Mouse (Mus musculus) frontal cortex, postnatal 10 days (tissue): ENCODE measurements around the gene Kir3dl2.
"Not testable (repeated sequence)": the region's sequence is repeated elsewhere in the genome, so short reads cannot be mapped to it uniquely, and the experiment has no call there.

ENCODE experiments used
- DNase-seq, 2 experiments: peaks; one replicate each; pipeline ENCODE4 v3.0.0; 2022; ENCODE audit warnings: low spot score in 2 of 2, mixed read lengths in 1 of 2

The Kir3dl2 gene

DNA sequence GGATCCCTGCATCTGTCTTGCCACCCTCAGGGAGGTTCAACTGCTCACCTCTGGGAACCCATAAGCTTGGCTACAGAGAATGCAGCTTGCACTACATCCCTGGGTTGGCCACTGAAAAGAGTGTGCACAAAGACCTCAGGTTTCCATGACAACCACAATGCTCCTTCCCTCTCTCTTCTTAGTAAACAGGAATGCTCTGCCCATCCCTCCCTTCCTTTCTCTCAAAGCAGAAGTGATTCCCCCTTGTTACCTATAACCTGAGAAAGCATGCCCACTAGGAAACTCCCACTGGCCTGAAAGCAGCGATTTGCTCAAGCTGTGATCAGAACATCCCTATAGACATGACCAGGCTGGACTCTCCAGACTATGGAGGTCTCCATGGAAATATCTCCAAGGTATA is at the start of gene Kir3dl2:
Kir3dl2 (minus strand) TSS at position 101 of the 400 bp plus-strand sequence.
- not testable (repeated sequence) for DNase-seq

GRCm38 (mm10) chrX:136590897-136591257 is 47.0 kb upstream of the Kir3dl2 start:
- DNase-seq = no peak

GRCm38 (mm10) chrX:136590199-136590896 is 46.5 kb upstream of the Kir3dl2 start, which contains the start of gene Tceal3:
Gene Tceal3, plus strand, starts transcription at chrX:136590842.
- peak; percentile 45 to 58 for DNase-seq

DNA sequence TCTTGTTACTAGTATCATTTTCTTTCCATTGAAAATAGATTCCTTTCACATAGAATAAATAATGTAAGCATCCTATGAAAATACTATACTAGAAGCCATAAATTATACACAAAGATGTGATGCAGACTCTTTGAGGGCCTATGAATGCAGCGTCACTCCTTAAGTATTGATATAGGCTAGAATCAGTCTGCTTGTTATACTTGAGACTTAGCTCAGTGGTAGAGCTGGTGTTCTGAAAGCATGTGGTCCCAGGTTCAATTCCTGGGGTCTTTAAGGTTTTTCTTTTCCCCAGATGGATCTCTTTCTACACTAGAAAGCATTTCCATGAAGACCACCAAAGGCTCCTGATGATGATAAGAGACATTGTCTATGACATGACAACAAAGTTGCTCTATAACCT is 40.8 kb upstream of the Kir3dl2 start:
- no peak for DNase-seq

GRCm38 (mm10) chrX:136569094-136569493 is 25.2 kb upstream of the Kir3dl2 start:
- not testable (repeated sequence) for DNase-seq

DNA sequence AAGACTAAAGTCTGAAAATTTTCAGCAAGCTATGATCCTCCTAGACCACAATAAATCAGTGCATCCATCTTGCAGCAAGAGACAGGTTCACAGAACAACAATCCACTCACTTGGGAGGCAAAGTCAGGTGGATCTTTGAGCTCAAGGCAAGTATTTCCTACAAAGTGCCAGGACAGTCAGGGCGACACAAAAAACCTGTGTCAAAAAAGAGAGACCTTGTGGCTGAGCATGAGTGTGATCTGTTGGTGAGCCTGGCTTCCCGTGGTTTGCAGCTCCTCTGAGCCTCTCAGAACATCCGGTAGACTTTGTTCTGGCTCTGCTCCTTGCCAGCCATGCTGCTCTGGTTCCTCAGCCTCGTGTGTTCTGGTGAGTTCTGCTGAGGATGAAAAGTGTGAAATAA is 26.2 kb downstream of the Kir3dl2 start, which contains the start of gene Kir3dl1:
Kir3dl1 (plus strand) TSS at position 301 of the 400 bp plus-strand sequence.
- DNase-seq = not testable (repeated sequence)
